Mouse (Mus musculus) forebrain, embryonic 12.5 days (tissue): ENCODE data around the gene Odf4. TPM values are rescaled to one million over a fixed set of nuclear protein-coding genes. Genes with fewer than 3 reads are reported as not detected.
A peak's percentile ranks its signal among the peaks of the same experiment; 100 is the strongest.
"Not testable (repeated sequence)": the region's sequence is repeated elsewhere in the genome, so short reads cannot be mapped to it uniquely, and the experiment has no call there.

ENCODE experiments used
- ATAC-seq: fragments of 200-750 bp; cut with Nextera tagmentation; 2 replicates; pipeline ENCODE4 v1.8.0; 2017; ENCODE audit warnings: moderate TSS enrichment; ENCODE audit not compliant: low FRiP score
- H3K27ac ChIP-seq: fragments of 300-500 bp; sonication (generic); 2 replicates; pipeline ENCODE4 v1.5.1; 2016; ENCODE audit warnings: mild to moderate bottlenecking
- H3K27me3 ChIP-seq: fragments of 300-500 bp; sonication (generic); 2 replicates; pipeline ENCODE4 v1.6.1; 2016; ENCODE audit warnings: mild to moderate bottlenecking
- H3K36me3 ChIP-seq: fragments of 300-500 bp; sonication (generic); replicated peaks from 2 replicates; pipeline ENCODE4 v1.6.1; 2016; ENCODE audit warnings: mild to moderate bottlenecking
- H3K4me1 ChIP-seq: fragments of 300-500 bp; sonication (generic); 2 replicates; pipeline ENCODE4 v1.6.1; 2016
- H3K4me2 ChIP-seq: fragments of 300-500 bp; sonication (generic); 2 replicates; pipeline ENCODE4 v1.6.1; 2016; ENCODE audit warnings: mild to moderate bottlenecking, moderate library complexity
- H3K4me3 ChIP-seq: fragments of 300-500 bp; sonication (generic); replicated peaks from 2 replicates; pipeline ENCODE4 v1.5.1; 2016; ENCODE audit warnings: mild to moderate bottlenecking
- H3K9ac ChIP-seq: fragments of 300-500 bp; sonication (generic); 2 replicates; pipeline ENCODE4 v1.6.1; 2016; ENCODE audit warnings: mild to moderate bottlenecking
- H3K9me3 ChIP-seq: fragments of 300-500 bp; sonication (generic); 2 replicates; pipeline ENCODE4 v1.6.1; 2016
- WGBS: fragments of 180-500 bp; shearing (Covaris S2); methylation state at CpG from one replicate; pipeline ENCODE4 v1.1.7; 2016; 5-methylcytosine and 5-hydroxymethylcytosine counted together
- polyA plus RNA-seq: library from polyadenylated mRNA; unstranded; fragments of >200 nt; fragmentation: Nextera tagmentation; extraction: Ambion mirVana; gene quantifications from 2 replicates; pipeline ENCODE4 v1.2.1, GENCODE M21; 2016

Odf4 gene
- polyA plus RNA-seq = 0.18 and 0.54 TPM in 2 replicates

- no peak within 1 kb of the TSS for H3K27ac ChIP-seq
- no peak for ATAC-seq
- H3K4me3 ChIP-seq = no peak within 1 kb of the TSS
- 71% methylated on average over 3 of the region's 3 CpGs for WGBS
- no peak within 1 kb of the TSS for H3K9ac ChIP-seq
- no peak within 1 kb of the TSS for H3K4me2 ChIP-seq
- H3K9me3 ChIP-seq = no peaks in the 10 kb centered on the region
- no peaks in the 10 kb centered on the region for H3K36me3 ChIP-seq
- 0 out of 2 replicates have a peak, but pooled peaks cover under 1% of the 10 kb centered on the region for H3K27me3 ChIP-seq
- 0 out of 2 replicates have a peak, but pooled peaks cover 4% of the 10 kb centered on the region for H3K4me1 ChIP-seq
Observed at GRCm38 (mm10) chr11:68926981-68927380, at the start of gene Odf4. Odf4 (minus strand) TSS chr11:68927081.

- no peak for ATAC-seq
- Histone ChIP-seq H3K9ac (no peak overlapping the region), H3K36me3 (no peaks in the 10 kb centered on the region), H3K4me2 (no peak overlapping the region), H3K4me1 (peaks cover 10% of the 10 kb centered on the region), H3K27me3 (peaks cover 6% of the 10 kb centered on the region; the same call in 1 of the 2 replicates), H3K4me3 (no peak overlapping the region), H3K27ac (no peak overlapping the region), H3K9me3 (no peaks in the 10 kb centered on the region)
- WGBS = 82% methylated on average over 1 of the region's 1 CpGs
Observed at GRCm38 (mm10) chr11:68975601-68976000, 48.7 kb upstream of the Odf4 start.

DNA sequence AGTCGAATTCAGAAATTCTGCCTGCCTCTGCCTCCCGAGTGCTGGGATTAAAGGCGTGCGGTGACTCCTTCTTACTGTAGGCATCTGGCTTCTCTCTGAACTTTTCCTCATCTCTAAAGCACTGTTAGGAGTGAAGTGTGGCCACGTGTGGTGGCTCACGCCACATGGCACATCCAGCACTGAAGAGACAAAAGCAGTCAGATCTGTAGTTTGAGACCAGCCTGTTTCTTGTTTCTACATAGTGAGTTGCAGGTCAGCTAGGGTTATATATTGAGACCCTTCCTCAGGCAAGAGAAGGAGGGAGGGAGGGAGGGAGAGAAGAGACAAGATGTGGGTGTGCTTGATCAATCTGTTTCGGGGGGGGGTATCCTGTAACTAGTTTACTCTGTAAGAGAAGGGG lies 48.2 kb upstream of the Odf4 start, which contains the start of gene Rangrf:
Gene Rangrf (minus strand): TSS at position 101 of the 400 bp plus-strand sequence.
- no peak for ATAC-seq
- Histone ChIP-seq H3K4me1 (peaks cover 10% of the 10 kb centered on the region), H3K27me3 (peaks cover 6% of the 10 kb centered on the region; the same call in 1 of the 2 replicates), H3K27ac (no peak within 1 kb of the TSS), H3K9me3 (no peaks in the 10 kb centered on the region), H3K36me3 (no peaks in the 10 kb centered on the region), H3K4me2 (peak within 1 kb of the TSS; percentile 62), H3K4me3 (peak within 1 kb of the TSS; percentile 43), H3K9ac (no peak within 1 kb of the TSS; the same call in 1 of the 2 replicates)
- 85% methylated on average over 7 of the region's 7 CpGs for WGBS

GRCm38 (mm10) chr11:68974059-68974450 lies 47.2 kb upstream of the Odf4 start:
- 29% methylated on average over 6 of the region's 6 CpGs for WGBS
- ATAC-seq = no peak
- Histone ChIP-seq H3K9ac (no peak overlapping the region; the same call in 1 of the 2 replicates), H3K4me1 (peaks cover 10% of the 10 kb centered on the region), H3K27ac (no peak overlapping the region), H3K36me3 (no peaks in the 10 kb centered on the region), H3K4me2 (peak overlapping the region; percentile 62), H3K4me3 (peak overlapping the region; percentile 43), H3K9me3 (no peaks in the 10 kb centered on the region), H3K27me3 (peaks cover 6% of the 10 kb centered on the region; the same call in 1 of the 2 replicates)

GRCm38 (mm10) chr11:68973250-68974058 lies 46.6 kb upstream of the Odf4 start:
- not testable (repeated sequence) for H3K9me3 ChIP-seq, H3K27ac ChIP-seq
- peak; percentile 93 for ATAC-seq

DNA sequence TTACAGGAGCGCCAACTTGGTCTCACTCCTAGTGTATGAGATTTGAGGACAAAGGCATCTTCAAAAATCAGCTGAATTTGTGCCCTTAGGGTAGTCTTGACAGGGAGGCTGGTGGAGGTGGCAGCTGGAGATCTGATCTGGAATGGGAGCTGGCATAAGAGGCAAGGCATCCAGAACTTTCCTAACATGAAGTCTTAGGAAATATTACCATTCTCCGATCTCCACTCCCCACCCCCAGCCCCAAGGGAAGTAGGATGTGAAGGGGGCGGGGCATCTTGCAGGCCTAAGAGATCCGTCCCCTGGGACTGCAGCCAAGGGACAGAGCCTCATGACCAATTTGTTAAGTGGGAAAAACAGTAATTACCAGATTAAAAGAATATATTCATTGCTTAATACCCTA lies 43.4 kb upstream of the Odf4 start:
- Histone ChIP-seq H3K36me3 (no peaks in the 10 kb centered on the region), H3K9me3 (no peaks in the 10 kb centered on the region), H3K4me1 (peaks cover 23% of the 10 kb centered on the region), H3K4me3 (no peak overlapping the region), H3K4me2 (no peak overlapping the region), H3K27me3 (peaks cover 8% of the 10 kb centered on the region), H3K27ac (no peak overlapping the region), H3K9ac (no peak overlapping the region)
- no peak for ATAC-seq
- 75% methylated on average over 4 of the region's 4 CpGs for WGBS

More at GRCm38 (mm10) chr11:68973250-68974058, 46.6 kb upstream of the Odf4 start:
- Histone ChIP-seq H3K4me3 (peak overlapping the region; percentile 43), H3K4me1 (peaks cover 13% of the 10 kb centered on the region), H3K27me3 (peaks cover 11% of the 10 kb centered on the region; the same call in 1 of the 2 replicates), H3K4me2 (peak overlapping the region; percentile 62), H3K9ac (peak overlapping the region; percentile 54)
- WGBS = under 1% methylated on average over 38 of the region's 38 CpGs
- not testable (repeated sequence) for H3K36me3 ChIP-seq

GRCm38 (mm10) chr11:68968752-68969151 lies 41.9 kb upstream of the Odf4 start:
- ATAC-seq = no peak
- no peak overlapping the region for H3K27ac ChIP-seq
- H3K36me3 ChIP-seq = no peaks in the 10 kb centered on the region
- H3K27me3 ChIP-seq = peaks cover 8% of the 10 kb centered on the region
- H3K9ac ChIP-seq = no peak overlapping the region
- 83% methylated on average over 11 of the region's 11 CpGs for WGBS
- peak overlapping the region; percentile 60; the same call in 1 of the 2 replicates for H3K4me3 ChIP-seq
- peaks cover 20% of the 10 kb centered on the region for H3K4me1 ChIP-seq
- H3K4me2 ChIP-seq = peak overlapping the region; percentile 92; the same call in 1 of the 2 replicates
- H3K9me3 ChIP-seq = no peaks in the 10 kb centered on the region

GRCm38 (mm10) chr11:68967337-68968282 lies 40.7 kb upstream of the Odf4 start, which contains the start of gene Slc25a35:
Slc25a35 (plus strand) TSS chr11:68968131.
- Histone ChIP-seq H3K27ac (no peak within 1 kb of the TSS), H3K9ac (peak within 1 kb of the TSS; percentile 66), H3K4me1 (peaks cover 13% of the 10 kb centered on the region), H3K27me3 (peaks cover 16% of the 10 kb centered on the region), H3K36me3 (no peaks in the 10 kb centered on the region), H3K4me3 (peak within 1 kb of the TSS; percentile 60), H3K4me2 (peak within 1 kb of the TSS; percentile 92), H3K9me3 (no peaks in the 10 kb centered on the region)
- under 1% methylated on average over 50 of the region's 50 CpGs for WGBS
- ATAC-seq = peak; percentile 96

- Histone ChIP-seq H3K4me3 (no peak overlapping the region), H3K4me2 (no peak overlapping the region), H3K27me3 (peaks cover 16% of the 10 kb centered on the region), H3K27ac (no peak overlapping the region), H3K36me3 (no peaks in the 10 kb centered on the region), H3K9me3 (no peaks in the 10 kb centered on the region), H3K4me1 (peaks cover 13% of the 10 kb centered on the region), H3K9ac (no peak overlapping the region)
- 51% methylated on average over 1 of the region's 1 CpGs for WGBS
- ATAC-seq = no peak
Observed at GRCm38 (mm10) chr11:68966554-68966953, 39.7 kb upstream of the Odf4 start.

DNA sequence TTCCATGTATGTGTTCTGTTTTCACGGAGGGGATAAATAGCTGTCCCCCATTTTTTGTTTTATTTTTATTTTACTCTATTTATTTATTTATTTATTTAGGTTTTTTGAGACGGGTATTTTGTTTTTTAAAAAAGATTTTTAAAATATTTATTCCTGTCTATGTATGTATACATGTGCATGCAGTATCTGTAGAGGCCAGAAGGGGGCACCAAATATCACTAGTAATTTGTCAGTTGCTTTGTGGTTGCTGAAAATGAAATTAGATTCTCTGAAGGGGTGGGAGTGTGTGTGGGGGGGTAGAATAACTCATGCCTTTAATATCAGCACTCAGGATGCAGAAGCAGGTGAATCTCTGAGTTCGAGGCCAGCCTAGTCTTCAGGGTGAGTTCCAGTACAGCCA lies 39.0 kb upstream of the Odf4 start:
- Histone ChIP-seq H3K4me3 (no peak overlapping the region), H3K4me1 (peaks cover 13% of the 10 kb centered on the region), H3K9me3 (no peaks in the 10 kb centered on the region), H3K27ac (no peak overlapping the region), H3K9ac (no peak overlapping the region), H3K4me2 (no peak overlapping the region), H3K27me3 (peaks cover 16% of the 10 kb centered on the region), H3K36me3 (no peaks in the 10 kb centered on the region)
- ATAC-seq = no peak
- WGBS = 31% methylated on average over 3 of the region's 3 CpGs

GRCm38 (mm10) chr11:68965050-68965449 lies 38.2 kb upstream of the Odf4 start:
- Histone ChIP-seq H3K4me3 (no peak overlapping the region), H3K4me1 (peaks cover 13% of the 10 kb centered on the region), H3K9ac (no peak overlapping the region), H3K4me2 (no peak overlapping the region), H3K27ac (no peak overlapping the region), H3K9me3 (no peaks in the 10 kb centered on the region), H3K27me3 (peaks cover 16% of the 10 kb centered on the region), H3K36me3 (no peaks in the 10 kb centered on the region)
- ATAC-seq = no peak

GRCm38 (mm10) chr11:68963405-68963804 lies 36.5 kb upstream of the Odf4 start:
- Histone ChIP-seq H3K36me3 (no peaks in the 10 kb centered on the region), H3K9ac (no peak overlapping the region), H3K9me3 (no peaks in the 10 kb centered on the region), H3K4me2 (no peak overlapping the region), H3K4me1 (peaks cover 10% of the 10 kb centered on the region), H3K27me3 (peaks cover 11% of the 10 kb centered on the region), H3K27ac (no peak overlapping the region), H3K4me3 (no peak overlapping the region)
- ATAC-seq = no peak
- WGBS = 79% methylated on average over 2 of the region's 2 CpGs
